Mouse (Mus musculus): ENCODE measurements around the gene Aip. TPM values are rescaled to one million over a fixed set of nuclear protein-coding genes. Genes with fewer than 3 reads are reported as not detected.

Aip gene
- total and polyA plus RNA-seq, 2 experiments from 2014 or later: 23.8 to 61.7 TPM

DNA sequence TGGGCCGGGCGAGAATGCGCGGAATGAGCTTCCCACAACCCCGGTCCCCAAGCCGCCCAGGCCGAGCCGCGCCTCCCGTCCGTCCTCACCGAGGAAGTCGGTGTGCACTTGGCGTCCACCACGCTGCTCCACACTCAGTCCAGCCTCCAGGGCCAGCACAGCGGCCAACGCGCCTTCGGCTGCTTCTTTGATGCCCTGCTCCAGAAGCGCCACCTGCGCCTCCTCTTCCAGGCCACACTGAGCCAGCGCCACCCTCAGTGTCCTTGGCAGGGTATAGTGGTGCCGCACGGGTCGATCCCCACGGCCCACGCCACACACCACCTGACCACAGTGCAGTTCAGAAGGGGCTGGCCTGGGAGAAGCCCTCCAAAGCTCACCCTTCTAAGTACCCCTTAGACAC is 44.2 kb upstream of the Aip start:
- H3K4me2 ChIP-seq (ENCODE audit: low read depth, low read length): peak overlapping the region; percentile 73
- TF ChIP-seq CTCF (IDR thresholded peaks at IDR 0.05; ENCODE audit: low read depth) (no peak), EP300 (IDR thresholded peaks at IDR 0.05; ENCODE audit: low read depth) (0 out of 2 replicates have a peak, but pooled peaks have one; percentile 16)
- H3K27me3 ChIP-seq (ENCODE audit: control insufficient read depth, insufficient read depth, low read length): no peaks in the 10 kb centered on the region
- no peaks in the 10 kb centered on the region for H3K9me3 ChIP-seq (replicated peaks; ENCODE audit: control insufficient read depth, low read length)
- peak overlapping the region; percentile 68 for H3K9ac ChIP-seq (replicated peaks; ENCODE audit: low read depth, low read length)
- H3K27ac ChIP-seq (ENCODE audit: low read depth): peak overlapping the region; percentile 92
- ATAC-seq (ENCODE audit: insufficient read depth, low read depth): peak; percentile 1
- no peak for DNase-seq (ENCODE audit: low spot score)
- WGBS: 8% methylated on average over 25 of the region's 27 CpGs
- peaks cover 38% of the 10 kb centered on the region for H3K4me1 ChIP-seq (ENCODE audit: control insufficient read depth, insufficient read depth)
- H3K4me3 ChIP-seq (ENCODE audit: low read depth, low read length): peak overlapping the region; percentile 40
- H3K36me3 ChIP-seq (replicated peaks; ENCODE audit: control insufficient read depth, insufficient read depth, low read length): 0 out of 2 replicates have a peak, but pooled peaks cover 8% of the 10 kb centered on the region

- Histone ChIP-seq H3K4me2 (ENCODE audit: low read depth, low read length) (peak overlapping the region; percentile 73), H3K36me3 (replicated peaks; ENCODE audit: control insufficient read depth, insufficient read depth, low read length) (0 out of 2 replicates have a peak, but pooled peaks cover 8% of the 10 kb centered on the region), H3K27me3 (ENCODE audit: control insufficient read depth, insufficient read depth, low read length) (no peaks in the 10 kb centered on the region), H3K9me3 (replicated peaks; ENCODE audit: control insufficient read depth, low read length) (no peaks in the 10 kb centered on the region), H3K4me3 (ENCODE audit: low read depth, low read length) (peak overlapping the region; percentile 40), H3K9ac (replicated peaks; ENCODE audit: low read depth, low read length) (peak overlapping the region; percentile 68), H3K4me1 (ENCODE audit: control insufficient read depth, insufficient read depth) (peaks cover 38% of the 10 kb centered on the region), H3K27ac (ENCODE audit: low read depth) (peak overlapping the region; percentile 92)
- peak; percentile 84 for ATAC-seq (ENCODE audit: insufficient read depth, low read depth)
- DNase-seq (ENCODE audit: low spot score): peak; percentile 99
- under 1% methylated on average over 43 of the region's 43 CpGs for WGBS
- TF ChIP-seq EP300 (IDR thresholded peaks at IDR 0.05; ENCODE audit: low read depth) (peak; percentile 65; the same call in 1 of the 2 replicates), CTCF (IDR thresholded peaks at IDR 0.05; ENCODE audit: low read depth) (peak; percentile 95)
Observed at GRCm38 (mm10) chr19:4169378-4169784, 43.7 kb upstream of the Aip start.

GRCm38 (mm10) chr19:4166678-4167476 is 41.2 kb upstream of the Aip start:
- no peak overlapping the region for H3K4me2 ChIP-seq (ENCODE audit: low read depth, low read length)
- H3K27ac ChIP-seq (ENCODE audit: low read depth): peak overlapping the region; percentile 79

DNA sequence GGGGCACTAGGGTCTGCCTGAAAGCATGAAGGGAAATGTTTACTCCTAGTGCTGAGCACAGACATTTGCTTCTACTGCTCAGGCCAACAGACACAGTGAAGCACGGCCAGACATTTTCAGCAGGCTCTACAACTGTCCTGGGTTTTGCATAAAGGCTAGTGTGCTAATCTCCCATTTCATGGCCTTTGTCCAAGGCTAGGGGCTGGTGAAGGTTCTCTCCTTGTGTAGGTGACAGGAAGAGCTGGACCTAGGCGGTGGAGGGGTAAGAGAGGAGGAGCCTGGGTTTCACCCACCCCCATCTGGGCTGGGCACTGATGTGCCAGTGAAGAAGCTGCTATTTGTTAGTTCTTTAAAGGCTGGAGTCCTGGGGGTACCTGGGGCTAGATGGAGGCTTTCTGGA is 39.1 kb upstream of the Aip start:
- Histone ChIP-seq H3K4me2 (ENCODE audit: low read depth, low read length) (no peak overlapping the region), H3K4me3 (ENCODE audit: low read depth, low read length) (no peak overlapping the region), H3K27ac (ENCODE audit: low read depth) (no peak overlapping the region), H3K9me3 (replicated peaks; ENCODE audit: control insufficient read depth, low read length) (no peaks in the 10 kb centered on the region), H3K4me1 (ENCODE audit: control insufficient read depth, insufficient read depth) (peaks cover 7% of the 10 kb centered on the region), H3K27me3 (ENCODE audit: control insufficient read depth, insufficient read depth, low read length) (no peaks in the 10 kb centered on the region), H3K36me3 (replicated peaks; ENCODE audit: control insufficient read depth, insufficient read depth, low read length) (peaks cover 26% of the 10 kb centered on the region), H3K9ac (replicated peaks; ENCODE audit: low read depth, low read length) (no peak overlapping the region)
- DNase-seq (ENCODE audit: low spot score): no peak
- WGBS: 59% methylated on average over 2 of the region's 2 CpGs
- no peak for ATAC-seq (ENCODE audit: insufficient read depth, low read depth)
- TF ChIP-seq CTCF (IDR thresholded peaks at IDR 0.05; ENCODE audit: low read depth): no peak
- TF ChIP-seq EP300 (IDR thresholded peaks at IDR 0.05; ENCODE audit: low read depth): no peak

More at GRCm38 (mm10) chr19:4166678-4167476, 41.2 kb upstream of the Aip start:
- 0 out of 2 replicates have a peak, but pooled peaks cover 8% of the 10 kb centered on the region for H3K36me3 ChIP-seq (replicated peaks; ENCODE audit: control insufficient read depth, insufficient read depth, low read length)
- peaks cover 29% of the 10 kb centered on the region for H3K4me1 ChIP-seq (ENCODE audit: control insufficient read depth, insufficient read depth)
- TF ChIP-seq CTCF (IDR thresholded peaks at IDR 0.05; ENCODE audit: low read depth) (no peak), EP300 (IDR thresholded peaks at IDR 0.05; ENCODE audit: low read depth) (peak; percentile 72; the same call in 1 of the 2 replicates)
- ATAC-seq (ENCODE audit: insufficient read depth, low read depth) (peak; percentile 10), DNase-seq (ENCODE audit: low spot score) (peak; percentile 61)
- H3K4me3 ChIP-seq (ENCODE audit: low read depth, low read length): no peak overlapping the region
- no peaks in the 10 kb centered on the region for H3K9me3 ChIP-seq (replicated peaks; ENCODE audit: control insufficient read depth, low read length)
- no peaks in the 10 kb centered on the region for H3K27me3 ChIP-seq (ENCODE audit: control insufficient read depth, insufficient read depth, low read length)
- no peak overlapping the region for H3K9ac ChIP-seq (replicated peaks; ENCODE audit: low read depth, low read length)
- WGBS: 32% methylated on average over 9 of the region's 9 CpGs

DNA sequence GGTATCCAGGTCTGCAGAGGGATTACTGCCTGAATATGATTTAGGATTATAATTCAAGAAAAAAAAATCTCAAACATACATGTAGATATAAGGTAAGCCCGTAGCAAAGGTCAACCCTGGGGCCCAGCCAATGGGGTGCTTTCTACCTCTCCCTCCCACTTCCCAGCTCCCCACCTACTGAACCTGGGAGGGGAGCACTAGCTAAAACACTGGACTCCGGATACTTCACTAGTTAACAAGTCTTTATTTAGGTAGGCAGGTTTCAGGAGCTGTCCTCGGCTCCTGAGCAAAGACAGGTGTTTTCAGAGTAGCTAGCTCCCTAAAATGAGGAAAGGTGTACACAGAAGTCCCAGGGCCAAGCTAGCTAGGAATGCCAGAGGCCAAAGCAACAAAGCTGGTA is 38.4 kb upstream of the Aip start:
- Histone ChIP-seq H3K9me3 (replicated peaks; ENCODE audit: control insufficient read depth, low read length) (no peaks in the 10 kb centered on the region), H3K4me1 (ENCODE audit: control insufficient read depth, insufficient read depth) (peaks cover 7% of the 10 kb centered on the region), H3K27me3 (ENCODE audit: control insufficient read depth, insufficient read depth, low read length) (no peaks in the 10 kb centered on the region), H3K27ac (ENCODE audit: low read depth) (no peak overlapping the region), H3K36me3 (replicated peaks; ENCODE audit: control insufficient read depth, insufficient read depth, low read length) (peaks cover 32% of the 10 kb centered on the region), H3K9ac (replicated peaks; ENCODE audit: low read depth, low read length) (no peak overlapping the region), H3K4me2 (ENCODE audit: low read depth, low read length) (no peak overlapping the region), H3K4me3 (ENCODE audit: low read depth, low read length) (no peak overlapping the region)
- no peak for ATAC-seq (ENCODE audit: insufficient read depth, low read depth)
- 75% methylated on average over 3 of the region's 3 CpGs for WGBS
- DNase-seq (ENCODE audit: low spot score): no peak
- no peak for TF ChIP-seq EP300 (IDR thresholded peaks at IDR 0.05; ENCODE audit: low read depth)
- TF ChIP-seq CTCF (IDR thresholded peaks at IDR 0.05; ENCODE audit: low read depth): no peak

Data from heart, postnatal 0 days (tissue).